Mouse (Mus musculus): ENCODE data around the gene Ssr2. TPM values are rescaled to one million over a fixed set of nuclear protein-coding genes. Genes with fewer than 3 reads are reported as not detected.
A peak's percentile ranks its signal among the peaks of the same experiment; 100 is the strongest.

The Ssr2 gene
- 10 to 100 TPM; 87.6 to 89.5 TPM for total RNA-seq (2021)
- long read RNA-seq, experiment 1, transcript Ssr2-207 (6 exons, 1,059 nt) = major isoform, 80 of 103 reads
- long read RNA-seq, experiment 1, transcript Ssr2-201 (5 exons, 1,189 nt) = minor isoform, 22 of 103 reads
- long read RNA-seq, experiment 1, partial matches to known transcripts = 1 of 103 reads
- long read RNA-seq, experiment 1, other reads (novel, unspliced or antisense) = 0 of 103 reads
- long read RNA-seq, experiment 2, transcript Ssr2-207 (6 exons, 1,059 nt) = major isoform, 64 of 78 reads
- long read RNA-seq, experiment 2, transcript Ssr2-201 (5 exons, 1,189 nt) = minor isoform, 10 of 78 reads
- long read RNA-seq, experiment 2, partial matches to known transcripts = 2 of 78 reads
- long read RNA-seq, experiment 2, other reads (novel, unspliced or antisense) = 2 of 78 reads

DNA sequence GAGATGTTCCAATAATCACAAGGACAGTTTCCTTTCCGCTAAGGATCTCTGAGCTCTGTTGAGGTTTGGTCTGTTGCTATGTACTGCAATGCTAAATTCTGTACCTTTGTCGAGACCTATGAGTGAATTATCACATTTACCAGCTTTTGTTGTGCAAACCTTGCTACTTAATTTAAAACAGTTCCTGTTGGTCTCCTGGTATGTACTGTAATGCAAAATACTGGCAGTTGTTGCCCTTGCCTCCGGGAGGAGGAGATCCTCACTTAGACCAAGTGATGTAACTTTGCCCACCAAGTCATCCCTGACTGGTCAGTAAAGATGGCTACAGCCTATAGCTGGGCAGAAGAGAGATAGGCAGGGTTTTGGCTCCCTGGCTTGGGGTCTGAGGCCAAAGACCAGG, at the start of gene Ssr2:
Gene Ssr2, plus strand, starts transcription at position 337 of the 400 bp plus-strand sequence.
- no peak for DNase-seq (ENCODE audit: low spot score in 2 of 2)

GRCm38 (mm10) chr3:88526157-88527131, 49.2 kb upstream of the Ssr2 start:
- DNase-seq (ENCODE audit: low spot score in 2 of 2) = peak; percentile 80 to 82

DNA sequence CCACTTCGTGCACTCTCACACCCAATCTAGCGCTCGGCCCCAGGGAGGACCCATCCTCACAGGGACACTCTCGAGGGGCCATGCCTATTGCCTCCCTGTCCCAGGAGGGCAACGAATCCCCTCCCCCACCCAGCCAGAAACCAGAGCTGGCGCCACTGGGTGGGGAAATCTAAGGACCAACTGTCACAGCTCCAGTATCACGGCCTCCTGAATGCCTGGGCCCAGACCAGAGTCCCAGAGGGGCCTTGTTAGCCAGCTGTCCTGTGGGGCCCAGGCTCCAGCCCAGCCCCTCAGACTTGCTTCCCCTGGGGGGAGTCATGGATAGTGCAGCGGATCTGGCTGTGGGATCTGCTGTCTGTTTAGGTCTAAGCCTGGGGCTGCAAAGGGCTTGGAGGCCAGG, 48.1 kb upstream of the Ssr2 start:
- no peak for DNase-seq (ENCODE audit: low spot score in 2 of 2)

GRCm38 (mm10) chr3:88528646-88529045, 47.0 kb upstream of the Ssr2 start:
- DNase-seq (ENCODE audit: low spot score in 2 of 2) = no peak

DNA sequence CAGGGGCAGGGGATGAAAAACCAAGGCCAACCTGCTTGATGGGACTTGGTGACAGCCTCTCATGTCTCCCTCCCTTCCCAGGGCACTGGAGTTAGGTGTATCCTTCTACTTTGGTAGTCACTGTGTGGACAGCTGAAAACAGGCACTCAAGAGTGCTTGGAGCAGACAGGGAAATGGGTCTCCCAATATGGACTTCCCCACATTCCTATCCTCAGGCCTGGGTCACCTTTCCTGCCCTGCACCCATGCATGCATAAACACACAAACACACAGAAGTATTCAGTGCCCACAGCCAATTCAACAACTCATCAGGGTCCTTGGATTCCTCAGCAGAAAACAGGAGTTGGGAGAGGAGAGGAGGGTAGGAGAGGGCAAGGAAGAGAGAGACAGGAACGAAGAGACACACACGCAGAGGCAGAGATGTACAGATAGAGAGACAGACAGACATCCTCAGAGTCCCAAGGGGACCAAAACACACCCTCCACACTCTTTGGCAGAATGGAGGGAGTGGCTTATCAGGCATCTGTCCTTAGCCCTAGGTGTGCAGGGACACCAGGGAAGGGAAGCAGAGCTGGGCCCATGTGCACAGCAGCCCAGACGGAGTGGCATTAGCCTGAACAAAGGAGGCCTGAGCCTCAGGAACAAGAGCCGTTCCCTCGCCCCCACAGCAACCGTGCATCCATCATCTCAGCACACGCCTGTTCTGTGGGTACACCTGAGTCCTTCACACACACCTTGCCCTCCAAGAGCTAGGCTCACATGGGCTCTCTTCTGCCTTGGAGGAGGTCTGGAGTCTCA, 46.3 kb upstream of the Ssr2 start:
- no peak for DNase-seq (ENCODE audit: low spot score in 2 of 2)

- DNase-seq (ENCODE audit: low spot score in 2 of 2) = no peak
Observed at GRCm38 (mm10) chr3:88530082-88530864, 45.4 kb upstream of the Ssr2 start.

GRCm38 (mm10) chr3:88531348-88532298, 44.1 kb upstream of the Ssr2 start:
- DNase-seq (ENCODE audit: low spot score in 2 of 2) = peak; percentile 84 to 90

- no peak for DNase-seq (ENCODE audit: low spot score in 2 of 2)
Observed at GRCm38 (mm10) chr3:88532299-88532674, 43.4 kb upstream of the Ssr2 start, which contains the start of gene Mex3a. Mex3a (plus strand) TSS chr3:88532395.

GRCm38 (mm10) chr3:88532689-88533511, 42.8 kb upstream of the Ssr2 start:
- DNase-seq (ENCODE audit: low spot score in 2 of 2) = peak in 1 of 2 experiments; percentile 16

GRCm38 (mm10) chr3:88533706-88534105, 42.0 kb upstream of the Ssr2 start:
- DNase-seq (ENCODE audit: low spot score in 2 of 2) = no peak

DNA sequence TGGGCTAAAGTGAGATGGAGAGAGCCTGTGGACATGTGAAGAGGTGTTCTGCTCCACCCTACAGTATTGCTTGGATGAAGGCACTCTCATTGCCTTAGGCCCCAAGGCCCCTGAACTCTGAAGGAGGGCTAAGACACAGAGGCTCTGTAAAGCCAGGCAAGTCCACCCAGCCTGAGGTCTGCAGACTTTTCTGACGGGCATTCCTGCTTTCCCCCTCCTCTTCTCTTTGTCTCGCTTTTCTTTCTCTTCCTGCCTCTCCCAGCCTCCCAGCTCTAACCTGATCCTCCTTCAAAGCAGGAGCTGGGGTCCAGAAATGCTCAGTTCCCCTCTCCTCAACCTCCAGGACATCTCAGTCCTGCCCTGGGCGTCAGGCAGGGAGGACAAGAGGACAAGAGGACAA, 40.7 kb upstream of the Ssr2 start:
- DNase-seq (ENCODE audit: low spot score in 2 of 2) = no peak

DNA sequence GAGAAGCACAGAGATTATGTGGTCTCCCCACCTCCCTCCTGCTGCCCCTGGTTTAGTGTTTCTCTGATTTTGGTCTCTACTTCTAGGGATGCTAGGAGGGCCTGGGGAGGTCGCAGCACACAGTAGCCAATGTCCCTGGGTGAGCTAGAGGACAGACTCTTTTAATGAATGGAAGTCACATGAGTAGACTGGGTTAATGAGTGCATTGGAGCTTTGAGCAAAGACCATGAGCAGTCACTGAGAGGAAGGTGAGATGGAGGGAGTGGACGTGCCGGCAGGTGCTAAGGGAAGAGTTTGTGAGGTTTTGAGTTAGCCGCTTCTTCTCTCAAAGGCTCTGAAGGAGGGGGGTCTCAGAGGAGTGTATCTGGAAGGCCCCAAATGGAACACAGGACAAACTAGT, 40.1 kb upstream of the Ssr2 start:
- DNase-seq (ENCODE audit: low spot score in 2 of 2) = no peak

DNA sequence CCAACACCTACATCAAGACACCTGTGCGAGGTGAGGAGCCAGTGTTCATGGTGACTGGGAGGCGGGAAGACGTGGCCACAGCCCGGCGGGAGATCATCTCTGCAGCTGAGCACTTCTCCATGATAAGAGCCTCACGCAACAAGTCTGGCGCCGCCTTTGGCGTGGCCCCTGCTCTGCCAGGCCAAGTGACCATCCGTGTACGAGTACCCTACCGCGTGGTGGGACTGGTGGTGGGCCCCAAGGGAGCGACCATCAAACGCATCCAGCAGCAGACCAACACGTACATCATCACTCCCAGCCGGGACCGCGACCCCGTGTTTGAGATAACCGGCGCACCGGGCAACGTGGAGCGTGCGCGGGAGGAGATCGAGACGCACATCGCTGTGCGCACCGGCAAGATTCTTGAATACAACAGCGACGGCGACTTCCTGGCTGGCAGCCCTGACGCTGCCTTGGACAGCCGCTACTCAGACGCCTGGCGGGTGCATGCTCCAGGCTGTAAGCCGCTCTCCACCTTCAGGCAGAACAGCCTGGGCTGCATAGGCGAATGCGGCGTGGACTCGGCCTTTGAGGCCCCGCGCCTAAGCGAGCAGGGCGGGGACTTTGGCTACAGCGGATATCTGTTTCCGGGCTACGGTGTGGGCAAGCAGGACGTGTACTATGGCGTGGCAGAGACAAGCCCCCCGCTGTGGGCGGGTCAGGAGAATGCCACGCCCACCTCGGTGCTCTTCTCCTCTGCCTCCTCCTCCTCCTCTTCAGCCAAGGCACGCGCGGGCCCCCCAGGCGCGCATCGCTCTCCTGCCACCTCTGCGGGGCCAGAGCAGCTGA, 39.4 kb upstream of the Ssr2 start:
- DNase-seq (ENCODE audit: low spot score in 2 of 2) = peak; percentile 70 to 79

DNA sequence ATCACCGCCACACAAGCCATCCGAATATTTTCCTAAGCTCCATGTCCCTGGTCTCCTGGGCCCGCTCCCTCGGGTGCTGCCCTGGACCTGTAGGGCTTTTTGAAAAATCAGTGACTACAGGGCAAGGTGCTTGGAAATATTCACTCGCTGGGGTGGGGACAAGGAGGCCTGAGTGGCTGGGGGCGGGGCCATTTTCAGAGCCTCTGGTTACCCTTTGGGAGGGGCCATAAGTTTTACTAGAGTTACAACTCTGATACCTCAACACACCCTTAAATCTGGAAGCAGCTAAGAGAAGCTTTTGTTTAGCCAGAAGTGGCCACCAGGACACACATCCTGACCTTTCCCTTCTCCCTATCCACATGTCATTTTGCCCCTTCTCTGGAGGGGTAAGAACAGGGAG, 38.5 kb upstream of the Ssr2 start:
- DNase-seq (ENCODE audit: low spot score in 2 of 2) = no peak

DNA sequence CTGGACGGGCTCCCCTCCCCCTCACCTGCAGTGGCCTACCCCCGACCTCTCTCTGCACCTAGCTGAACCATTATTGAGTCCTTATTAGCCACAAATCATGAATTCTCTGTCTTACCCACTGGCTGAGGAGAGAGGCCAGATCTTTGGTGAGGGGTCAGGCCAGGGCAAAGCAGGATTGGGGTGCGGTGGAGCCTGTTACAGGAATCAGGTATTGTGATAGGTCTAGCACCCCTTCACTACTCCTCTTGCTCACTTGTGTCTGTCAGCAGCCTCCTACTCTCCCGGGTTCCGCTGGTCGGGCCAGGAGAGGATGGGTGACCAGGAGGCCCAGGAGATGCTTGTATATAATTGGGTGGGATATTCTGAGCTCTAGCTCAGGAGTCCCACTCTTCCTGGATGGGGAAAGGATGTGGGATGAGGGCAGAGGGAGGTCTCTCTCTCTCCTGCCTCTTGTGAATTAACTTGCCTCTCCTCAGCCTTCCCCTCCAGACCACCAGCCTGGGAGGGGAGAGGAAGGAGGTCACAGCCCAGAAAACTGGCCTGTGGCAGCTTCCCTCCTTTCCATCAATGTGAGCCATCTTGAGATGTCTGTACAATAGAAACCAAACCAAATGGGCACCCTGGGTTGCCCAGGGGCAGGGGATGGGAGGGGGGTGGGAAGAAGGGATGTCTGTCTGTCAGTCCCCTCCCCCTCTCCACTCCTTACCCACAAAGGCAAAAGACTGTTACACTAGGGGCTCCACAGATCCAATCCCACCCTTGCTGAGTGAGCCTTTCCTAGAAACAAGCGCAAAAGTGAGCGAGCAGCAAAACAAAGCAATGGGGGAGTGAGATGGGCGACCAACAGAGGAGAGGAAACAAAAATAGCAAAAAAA, 37.2 kb upstream of the Ssr2 start:
- DNase-seq (ENCODE audit: low spot score in 2 of 2) = no peak

GRCm38 (mm10) chr3:88539397-88539796, 36.3 kb upstream of the Ssr2 start:
- DNase-seq (ENCODE audit: low spot score in 2 of 2) = no peak
